8 mouse cellular contexts compared by ENCODE assay signal in the genomic region with DNA sequence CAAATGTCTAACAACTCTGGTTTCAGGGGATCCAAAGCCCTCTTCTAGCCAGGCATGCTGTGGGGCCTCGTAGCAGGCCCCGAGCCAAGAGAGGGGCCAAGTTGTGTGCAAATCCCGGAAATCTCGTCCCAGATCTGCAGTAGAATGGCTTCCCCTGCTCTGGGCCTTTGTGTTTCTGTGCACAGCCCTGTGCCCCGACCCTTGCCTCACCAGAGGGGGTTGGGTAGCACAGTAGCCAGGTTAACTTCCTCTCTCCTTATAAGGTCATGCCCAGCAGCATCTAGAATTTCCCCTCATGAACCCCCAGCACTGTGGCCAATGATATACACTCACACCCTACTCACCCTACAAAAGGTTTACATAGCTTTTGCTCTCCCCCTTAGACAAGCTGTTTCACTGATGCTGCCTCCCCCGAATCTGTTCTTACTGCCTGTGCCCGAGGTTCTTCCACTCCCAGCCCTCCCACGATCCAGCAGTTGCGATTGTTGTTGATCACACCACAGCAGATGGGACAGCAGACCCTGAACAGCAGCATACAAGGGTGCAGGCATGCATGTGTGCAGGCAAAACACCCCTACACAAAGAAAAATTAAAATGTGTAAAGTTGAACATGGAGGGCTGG. TPM values are rescaled to one million over a fixed set of nuclear protein-coding genes. Genes with fewer than 3 reads are reported as not detected.
A peak's percentile ranks its signal among the peaks of the same experiment; 100 is the strongest.
DNase-seq lines count a peak whose midpoint lies in the region; ATAC-seq lines count a peak whose summit lies in the region.

No protein-coding gene starts in this region.

- peak overlapping the region; percentile 26 for H3K27ac ChIP-seq in intestine, embryonic 16.5 days (ENCODE audit: low read length)

- peaks cover 11% of the 10 kb centered on the region for H3K4me1 ChIP-seq in intestine, embryonic 16.5 days (ENCODE audit: control insufficient read depth, insufficient read depth, low read length)

- 0 out of 2 replicates have a peak, but pooled peaks cover 8% of the 10 kb centered on the region for H3K36me3 ChIP-seq in intestine, embryonic 16.5 days (ENCODE audit: control insufficient read depth, insufficient read depth, low read length)

- no peak overlapping the region for H3K9ac ChIP-seq in intestine, embryonic 16.5 days (ENCODE audit: low read depth, low read length)

- H3K4me3 ChIP-seq in intestine, embryonic 16.5 days (ENCODE audit: low read length): no peak overlapping the region

- H3K27me3 ChIP-seq in intestine, embryonic 16.5 days (replicated peaks; ENCODE audit: control insufficient read depth, insufficient read depth, low read length): no peaks in the 10 kb centered on the region

- H3K4me2 ChIP-seq in intestine, embryonic 16.5 days (ENCODE audit: low read depth, low read length): no peak overlapping the region

- DNase-seq in left cerebral cortex, postnatal 14 days (ENCODE audit: low spot score in 2 of 2): peak; percentile 40 to 61
- no peak for DNase-seq in left cerebral cortex, postnatal 10 days (ENCODE audit: extremely low spot score in 1 of 2, low spot score in 2 of 2)
- DNase-seq in embryo, embryonic 9.5 days (ENCODE audit: extremely low spot score): peak; percentile 9
- DNase-seq in right cerebral cortex, adult 2 months (ENCODE audit: low spot score in 2 of 2): peak; percentile 53 to 63
- DNase-seq in urinary bladder, postnatal 10 days (ENCODE audit: low spot score): no peak
- DNase-seq in adrenal gland, adult 18-20 months (ENCODE audit: low spot score in 2 of 2): no peak
- DNase-seq in spleen, postnatal 10 days (ENCODE audit: low spot score in 2 of 2): no peak

- H3K9me3 ChIP-seq in intestine, embryonic 16.5 days (ENCODE audit: control insufficient read depth, low read length): no peaks in the 10 kb centered on the region

- WGBS in intestine, embryonic 16.5 days: 39% methylated on average over 9 of the region's 9 CpGs

- peak; percentile 62 for ATAC-seq in intestine, embryonic 16.5 days

- intact Hi-C loops in left cerebral cortex, postnatal 14 days (cut with DNase I): no loop called here
- intact Hi-C loops in left cerebral cortex, postnatal 10 days (cut with DNase I): loop anchor here (10.0 kb wide), 1 partner anchor 193 kb away; no protein-coding TSS in a partner anchor

RNA-seq across cellular contexts. Expression of gene Usp50, which starts 4.6 kb away (rescaled TPM):
- under 1 TPM in 1 of 2 experiments, not detected in 1; 0.38 TPM for total RNA-seq in left cerebral cortex, postnatal 14 days (2021)
- total RNA-seq in left cerebral cortex, postnatal 10 days (2021): not detected
- polyA plus RNA-seq in intestine, embryonic 16.5 days (2015; fragmentation: Nextera tagmentation; extraction: Ambion mirVana): 1.4 and 1.5 TPM in 2 replicates
- total RNA-seq in adrenal gland, adult 18-20 months (2021): not detected

Comparison
In these comparisons a context has a peak if more than half of its experiments do, and no peak if none do; other contexts are left out.
1. DNase-seq: peak in left cerebral cortex, postnatal 14 days (2 of 2), embryo, embryonic 9.5 days (single experiment) and right cerebral cortex, adult 2 months (2 of 2); none in left cerebral cortex, postnatal 10 days (0 of 2), urinary bladder, postnatal 10 days (single experiment), adrenal gland, adult 18-20 months (0 of 2) and spleen, postnatal 10 days (0 of 2).